Mouse (Mus musculus) gastrocnemius, postnatal 10 days (tissue): Measurements from ENCODE around the gene Dusp6. TPM values are rescaled to one million over a fixed set of nuclear protein-coding genes. Genes with fewer than 3 reads are reported as not detected.
A peak's percentile ranks its signal among the peaks of the same experiment; 100 is the strongest.

Source experiments
- DNase-seq: peaks from one replicate; pipeline ENCODE4 v3.0.0; 2021; ENCODE audit warnings: mixed read lengths
- total RNA-seq, 2 experiments: library from RNA; stranded (reverse); gene quantifications; 2 replicates each; pipeline ENCODE4 v1.2.3; 2021

Dusp6 gene
- total RNA-seq, 2 experiments from 2014 or later = 30.9 to 39.0 TPM

DNA sequence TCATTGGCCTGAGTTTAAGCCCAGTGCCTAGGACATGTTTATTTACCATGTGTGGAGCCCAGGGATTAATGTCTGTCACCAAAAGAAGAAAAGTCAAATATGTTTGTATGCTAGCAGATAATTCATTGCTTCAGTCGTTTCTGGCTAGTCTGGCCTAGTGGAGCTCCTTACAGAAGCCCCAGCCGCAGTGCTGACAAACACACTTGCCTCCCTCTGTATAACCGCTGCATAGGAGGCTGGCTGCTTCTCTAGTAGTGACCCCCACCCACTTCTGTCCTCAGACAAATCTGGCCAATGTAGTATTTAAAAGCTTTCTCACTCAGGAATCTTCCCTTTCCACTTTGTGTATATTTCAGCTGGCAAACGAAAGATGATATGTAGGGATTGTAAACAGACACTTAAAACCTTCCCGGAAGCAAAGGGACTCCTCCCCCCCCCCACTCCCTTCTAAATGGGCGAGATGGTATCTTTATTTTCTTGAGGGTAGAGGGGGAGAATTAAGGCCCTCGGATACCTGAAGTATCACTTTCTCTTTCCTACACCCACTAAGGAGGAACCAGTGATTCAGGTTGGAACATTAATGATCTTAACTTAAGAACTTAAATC lies 18.3 kb upstream of the Dusp6 start:
- no peak for DNase-seq

DNA sequence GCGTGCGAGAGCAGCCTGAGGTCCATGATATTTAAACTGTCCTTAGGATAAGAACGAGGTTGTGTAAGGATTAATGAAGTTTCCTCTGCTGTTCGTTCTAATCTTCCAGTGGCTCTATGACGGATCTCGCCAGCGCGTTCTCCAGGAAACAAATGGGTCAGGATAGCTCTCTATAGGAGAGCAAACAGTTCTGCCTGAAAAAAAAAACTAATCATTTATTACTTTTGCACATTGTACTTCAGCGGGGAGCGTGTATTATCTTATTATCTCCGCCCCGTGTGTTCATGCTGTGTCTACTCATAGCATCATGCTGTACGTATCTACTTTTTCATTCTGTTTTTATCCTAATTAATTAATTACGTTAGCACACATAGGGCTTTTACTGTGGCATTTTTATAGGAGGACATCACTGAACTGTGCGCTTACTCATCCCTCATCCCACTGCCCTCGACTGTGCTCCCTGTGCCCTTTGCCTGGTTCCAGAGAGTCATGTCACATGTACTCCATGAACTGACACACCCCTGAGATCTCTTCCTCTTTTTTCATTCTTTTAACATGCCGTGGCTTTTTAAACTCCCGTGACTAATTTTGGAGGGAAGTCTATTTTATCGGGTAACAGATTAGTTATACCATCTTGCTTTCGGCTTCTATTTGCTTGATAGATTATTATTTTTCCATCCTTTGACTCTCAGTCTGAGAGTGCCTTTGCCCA lies 16.1 kb upstream of the Dusp6 start:
- no peak for DNase-seq

DNA sequence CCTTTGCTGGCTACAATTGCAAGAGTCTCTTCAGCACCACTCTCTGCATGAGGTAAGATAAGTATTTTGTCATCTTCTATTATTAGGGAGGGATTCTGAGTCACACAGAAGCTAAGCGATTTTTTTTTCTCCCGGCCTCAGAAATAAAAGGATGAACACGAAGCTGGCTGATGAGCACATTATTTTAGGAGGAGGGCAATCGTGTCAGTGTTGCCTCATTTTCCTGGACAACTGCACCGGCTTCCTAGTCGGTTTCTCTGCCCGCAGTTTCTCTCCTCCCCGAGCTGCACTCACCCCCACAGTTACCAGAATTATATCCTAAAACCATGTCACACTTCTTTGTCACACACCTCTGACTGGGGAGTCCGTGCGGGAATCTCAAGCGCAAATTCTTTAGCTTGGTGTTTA lies 12.2 kb upstream of the Dusp6 start:
- DNase-seq = no peak

GRCm38 (mm10) chr10:99253412-99253811 lies 9.6 kb upstream of the Dusp6 start:
- no peak for DNase-seq

GRCm38 (mm10) chr10:99255830-99256570 lies 7.0 kb upstream of the Dusp6 start:
- DNase-seq = no peak

DNA sequence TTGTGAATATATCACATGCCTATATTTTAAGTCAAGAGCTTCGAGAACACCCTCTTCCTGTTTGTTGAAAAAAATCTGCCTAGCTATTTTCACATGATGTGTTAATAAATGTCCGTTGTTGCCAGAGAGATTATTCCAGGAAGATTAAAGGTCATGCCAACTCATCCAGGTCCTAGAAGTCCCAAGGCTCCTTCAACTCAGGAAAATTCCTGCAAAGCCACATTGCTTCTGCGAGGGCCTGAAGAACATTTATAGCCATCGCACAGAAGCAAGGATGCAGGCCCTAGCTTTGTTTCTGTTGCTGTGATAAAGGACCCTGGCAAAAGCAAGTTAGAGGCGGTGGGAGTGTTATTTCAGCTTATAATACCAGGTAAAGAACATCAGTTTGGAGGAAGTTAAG lies 5.5 kb upstream of the Dusp6 start:
- no peak for DNase-seq

DNA sequence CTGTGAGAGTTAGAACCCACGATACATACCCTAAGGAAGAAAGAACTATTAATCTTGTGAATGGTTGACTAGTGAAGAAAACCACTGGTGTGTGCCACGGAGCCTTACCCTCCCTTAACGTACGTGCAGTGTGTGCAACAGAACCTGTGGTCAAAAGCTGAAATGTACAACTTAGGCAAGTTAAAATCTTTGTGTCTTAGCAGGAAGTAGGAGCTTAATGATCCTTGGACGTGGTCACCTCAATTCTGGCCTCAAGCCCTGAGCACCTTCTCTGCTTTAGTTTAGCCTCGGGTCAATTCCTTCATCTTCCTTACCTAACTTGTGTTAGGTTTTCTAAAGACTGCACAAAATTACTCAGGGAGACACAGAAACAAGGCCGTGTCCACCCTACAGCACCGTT lies 3.2 kb upstream of the Dusp6 start:
- DNase-seq = no peak

- DNase-seq = no peak
Observed at GRCm38 (mm10) chr10:99261151-99261635, 1.8 kb upstream of the Dusp6 start.

GRCm38 (mm10) chr10:99261636-99262318 lies 1.3 kb upstream of the Dusp6 start:
- DNase-seq = peak; percentile 81

- no peak for DNase-seq
Observed at GRCm38 (mm10) chr10:99262319-99262866, 638 bp upstream of the Dusp6 start.

DNA sequence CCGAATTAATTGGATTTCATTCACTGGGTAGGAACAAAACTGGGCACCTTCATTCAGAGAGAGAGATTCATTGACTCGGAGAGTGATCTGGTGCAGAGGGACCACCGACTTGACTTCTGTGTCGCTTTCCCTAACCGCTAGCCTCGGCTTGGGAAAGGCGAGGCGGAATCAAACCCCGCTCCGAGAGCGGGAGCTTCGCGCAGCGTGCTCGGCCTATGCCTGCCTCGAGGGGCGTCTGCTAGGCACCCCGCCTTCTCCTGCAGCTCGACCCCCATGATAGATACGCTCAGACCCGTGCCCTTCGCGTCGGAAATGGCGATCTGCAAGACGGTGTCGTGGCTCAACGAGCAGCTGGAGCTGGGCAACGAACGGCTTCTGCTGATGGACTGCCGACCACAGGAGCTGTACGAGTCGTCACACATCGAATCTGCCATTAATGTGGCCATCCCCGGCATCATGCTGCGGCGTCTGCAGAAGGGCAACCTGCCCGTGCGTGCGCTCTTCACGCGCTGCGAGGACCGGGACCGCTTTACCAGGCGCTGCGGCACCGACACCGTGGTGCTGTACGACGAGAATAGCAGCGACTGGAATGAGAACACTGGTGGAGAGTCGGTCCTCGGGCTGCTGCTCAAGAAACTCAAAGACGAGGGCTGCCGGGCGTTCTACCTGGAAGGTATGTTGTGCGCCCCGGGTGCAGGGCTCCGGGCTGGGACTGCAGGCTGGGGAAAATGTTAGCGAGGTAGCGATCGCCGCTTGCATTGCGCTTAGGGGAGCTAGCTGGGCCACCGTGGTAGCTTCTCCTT lies 589 bp downstream of the Dusp6 start:
- DNase-seq = peak; percentile 42

DNA sequence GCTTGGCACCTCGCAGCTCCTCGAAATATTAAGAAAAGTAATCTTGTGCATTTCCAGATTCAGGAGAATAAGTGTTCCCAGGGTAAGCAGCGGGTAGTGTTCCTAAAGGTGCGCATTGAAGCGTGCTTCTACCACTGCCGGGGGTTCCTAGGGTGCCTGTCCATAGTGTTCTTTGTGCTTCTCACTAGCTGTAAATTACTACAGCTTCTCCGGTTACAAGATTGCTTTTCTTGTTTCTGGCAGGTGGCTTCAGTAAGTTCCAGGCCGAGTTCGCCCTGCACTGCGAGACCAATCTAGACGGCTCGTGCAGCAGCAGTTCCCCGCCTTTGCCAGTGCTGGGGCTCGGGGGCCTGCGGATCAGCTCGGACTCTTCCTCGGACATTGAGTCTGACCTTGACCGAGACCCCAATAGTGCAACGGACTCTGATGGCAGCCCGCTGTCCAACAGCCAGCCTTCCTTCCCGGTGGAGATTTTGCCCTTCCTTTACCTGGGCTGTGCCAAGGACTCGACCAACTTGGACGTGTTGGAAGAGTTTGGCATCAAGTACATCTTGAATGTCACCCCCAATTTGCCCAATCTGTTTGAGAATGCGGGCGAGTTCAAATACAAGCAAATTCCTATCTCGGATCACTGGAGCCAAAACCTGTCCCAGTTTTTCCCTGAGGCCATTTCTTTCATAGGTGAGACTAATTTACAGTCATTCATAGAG lies 1.4 kb downstream of the Dusp6 start:
- DNase-seq = peak; percentile 29

DNA sequence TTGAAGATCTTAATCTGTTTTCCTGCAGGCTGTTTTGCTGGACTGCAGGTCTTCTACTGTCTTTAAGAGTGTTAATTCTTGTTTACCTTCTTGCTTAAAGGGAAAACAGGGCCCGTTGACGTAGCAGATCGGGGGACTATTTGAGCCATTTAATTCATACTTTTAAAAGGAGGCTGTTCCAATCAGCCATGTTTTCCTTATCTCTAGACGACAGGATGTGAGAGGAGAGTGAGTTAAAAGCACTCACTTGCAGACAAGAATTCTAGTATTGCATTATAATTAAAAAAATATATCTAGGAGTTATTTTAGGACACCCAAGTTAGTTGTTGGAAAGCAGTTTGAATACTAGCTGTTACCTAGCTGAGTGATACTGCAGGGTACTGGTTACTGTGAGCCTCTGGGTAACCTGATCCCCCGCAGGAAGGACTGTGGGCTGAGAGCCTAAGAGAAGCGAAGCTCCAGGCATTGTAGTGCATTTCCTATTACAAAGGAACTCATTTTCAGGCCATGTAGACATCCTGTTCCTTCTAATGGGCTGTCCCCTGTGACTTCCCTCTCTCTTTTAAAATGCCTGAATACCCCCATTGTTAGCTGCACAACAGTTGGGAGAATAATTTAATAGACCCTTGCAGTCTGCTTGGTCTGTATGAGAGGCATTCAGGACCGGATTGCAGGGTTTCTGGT lies 2.1 kb downstream of the Dusp6 start:
- no peak for DNase-seq

DNA sequence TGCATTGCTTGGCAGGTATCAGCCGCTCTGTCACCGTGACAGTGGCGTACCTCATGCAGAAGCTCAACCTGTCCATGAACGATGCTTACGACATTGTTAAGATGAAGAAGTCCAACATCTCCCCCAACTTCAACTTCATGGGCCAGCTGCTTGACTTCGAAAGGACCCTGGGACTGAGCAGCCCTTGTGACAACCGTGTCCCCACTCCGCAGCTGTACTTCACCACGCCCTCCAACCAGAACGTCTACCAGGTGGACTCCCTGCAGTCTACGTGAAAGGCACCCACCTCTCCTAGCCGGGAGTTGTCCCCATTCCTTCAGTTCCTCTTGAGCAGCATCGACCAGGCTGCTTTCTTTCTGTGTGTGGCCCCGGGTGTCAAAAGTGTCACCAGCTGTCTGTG lies 3.0 kb downstream of the Dusp6 start:
- no peak for DNase-seq

DNA sequence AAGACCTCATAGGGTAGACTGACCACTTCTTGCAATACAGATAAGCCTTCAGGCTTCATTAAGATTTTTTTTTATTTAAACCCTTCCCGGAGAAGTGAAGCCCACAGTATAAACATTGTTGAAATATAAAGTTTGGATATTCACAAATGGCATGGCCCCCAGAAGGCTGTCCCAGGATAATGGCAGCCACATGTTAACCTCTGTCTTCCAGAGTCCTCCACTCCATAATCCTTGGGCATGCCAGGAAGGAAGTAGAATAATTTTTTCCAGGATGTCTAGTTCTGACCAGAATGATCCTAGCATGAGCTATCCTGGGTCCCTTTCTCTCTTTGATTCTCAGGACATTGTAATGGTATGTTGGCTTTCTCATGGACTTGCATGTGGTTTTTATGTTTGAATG lies 4.6 kb downstream of the Dusp6 start:
- DNase-seq = no peak

DNA sequence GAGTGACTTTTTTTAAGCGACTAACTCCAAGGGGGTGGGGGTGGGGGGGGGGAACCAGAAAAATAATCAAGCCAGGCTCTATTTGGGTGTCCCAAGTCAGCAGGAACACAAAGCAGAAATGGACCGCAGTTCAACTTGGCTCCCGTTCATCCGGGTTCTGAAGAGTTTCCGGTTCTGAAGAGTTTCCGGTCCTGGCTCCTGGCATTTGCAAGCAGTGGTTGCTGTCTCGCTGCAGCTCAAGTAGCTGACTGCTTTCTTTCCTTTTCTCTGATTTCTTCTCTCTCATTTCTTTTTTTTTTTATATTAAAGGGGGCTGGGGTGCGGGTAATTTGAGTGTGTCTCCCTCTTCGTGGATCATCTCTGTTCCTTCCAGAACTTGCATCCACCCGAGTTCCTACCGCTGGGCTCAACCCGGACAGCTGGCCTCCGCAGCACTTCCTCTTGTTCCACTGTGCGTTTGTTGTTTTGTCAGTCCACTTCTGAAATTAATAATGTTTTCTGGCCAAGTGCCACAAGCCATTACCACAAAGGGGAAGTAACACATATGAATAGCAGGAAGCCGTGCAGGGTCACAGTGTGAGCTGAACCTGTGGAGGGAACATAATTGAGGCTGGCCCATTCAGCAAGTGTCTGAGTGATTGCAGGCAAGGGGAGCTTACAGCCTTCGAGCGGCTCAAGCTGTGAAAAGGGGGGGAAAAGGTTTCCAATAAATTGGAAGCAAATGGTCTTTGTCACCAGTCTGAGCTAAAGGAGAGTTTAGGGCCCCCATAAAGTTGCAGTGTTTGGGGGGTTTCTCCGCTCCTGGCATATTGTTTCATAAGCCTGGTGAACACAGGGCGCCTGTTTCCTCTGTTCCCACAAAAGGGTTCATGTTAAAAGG lies 5.6 kb downstream of the Dusp6 start:
- peak; percentile 49 for DNase-seq

- no peak for DNase-seq
Observed at GRCm38 (mm10) chr10:99269301-99269701, 6.3 kb downstream of the Dusp6 start.

GRCm38 (mm10) chr10:99269704-99270103 lies 6.7 kb downstream of the Dusp6 start:
- DNase-seq = no peak

DNA sequence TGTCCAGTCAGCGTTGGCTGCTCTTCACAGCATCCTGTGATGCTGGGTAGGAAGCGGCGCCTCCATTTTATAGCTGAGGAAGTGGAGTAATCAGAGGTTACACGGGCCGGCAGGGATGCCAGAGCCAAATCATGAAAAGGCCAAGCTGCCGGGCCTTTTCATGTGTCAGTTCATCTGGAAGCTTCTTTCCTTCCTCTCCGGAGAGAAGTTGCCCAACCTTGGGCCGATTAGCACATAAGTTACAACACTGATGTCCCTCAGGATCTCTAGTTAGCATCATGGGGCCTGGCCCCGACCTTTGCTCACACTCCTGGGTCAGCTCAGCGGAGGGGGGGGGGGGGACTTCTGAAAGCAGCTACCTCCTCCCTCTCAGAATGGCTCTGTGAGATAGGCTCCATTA lies 7.4 kb downstream of the Dusp6 start:
- DNase-seq = no peak
